Mouse (Mus musculus) naive thymus-derived CD4-positive, alpha-beta T cell, adult 2 months (primary cell): ENCODE measurements at regions not wholly inside any gene's neighbourhood (a gene's known extent, or its start where the extent isn't known, plus 50 kb on each side); places are given as distances from the start of the nearest gene placed in this dataset.
"Not testable (repeated sequence)": the region's sequence is repeated elsewhere in the genome, so short reads cannot be mapped to it uniquely, and the experiment has no call there.

ENCODE experiments used
- DNase-seq: peaks from one replicate; pipeline ENCODE4 v3.0.0-alpha.2; 2011; ENCODE audit warnings: low read depth

- DNase-seq = not testable (repeated sequence)
Observed at GRCm38 (mm10) chr13:13888847-13889246, 65.4 kb upstream of the B3galnt2 start.

GRCm38 (mm10) chr13:13889297-13890120 is 64.8 kb upstream of the B3galnt2 start:
- peak; percentile 100 for DNase-seq

- DNase-seq = not testable (repeated sequence)
Observed at GRCm38 (mm10) chr13:13902186-13902585, 52.1 kb upstream of the B3galnt2 start.
